Mouse (Mus musculus) midbrain, embryonic 11.5 days (tissue): Measurements from ENCODE around the gene Srrm1. TPM values are rescaled to one million over a fixed set of nuclear protein-coding genes. Genes with fewer than 3 reads are reported as not detected.
A peak's percentile ranks its signal among the peaks of the same experiment; 100 is the strongest.

Experiments
- ATAC-seq: fragments of 200-750 bp; cut with Nextera tagmentation; 2 replicates; pipeline ENCODE4 v1.8.0; 2017; ENCODE audit warnings: moderate TSS enrichment, moderate library complexity; ENCODE audit not compliant: low FRiP score
- DNase-seq: peaks from one replicate; pipeline ENCODE4 v3.0.0; 2015; ENCODE audit warnings: low spot score; ENCODE audit errors: missing footprints
- H3K27ac ChIP-seq: fragments of 300-500 bp; sonication (generic); 2 replicates; pipeline ENCODE4 v1.5.1; 2014; ENCODE audit warnings: low read depth, low read length
- H3K27me3 ChIP-seq: fragments of 300-500 bp; sonication (generic); 2 replicates; pipeline ENCODE4 v1.6.1; 2014; ENCODE audit warnings: mild to moderate bottlenecking, low read length, moderate library complexity, mixed read lengths; ENCODE audit not compliant: control insufficient read depth, insufficient read depth
- H3K36me3 ChIP-seq: fragments of 300-500 bp; sonication (generic); 2 replicates; pipeline ENCODE4 v1.6.1; 2014; ENCODE audit warnings: mild to moderate bottlenecking, low read length, moderate library complexity, mixed read lengths; ENCODE audit not compliant: control insufficient read depth, insufficient read depth
- H3K4me1 ChIP-seq: fragments of 300-500 bp; sonication (generic); 2 replicates; pipeline ENCODE4 v1.6.1; 2014; ENCODE audit warnings: low read length; ENCODE audit not compliant: control insufficient read depth, insufficient read depth
- H3K4me2 ChIP-seq: fragments of 300-500 bp; sonication (generic); 2 replicates; pipeline ENCODE4 v1.6.1; 2014; ENCODE audit warnings: mild to moderate bottlenecking, moderate library complexity
- H3K4me3 ChIP-seq: fragments of 300-500 bp; sonication (generic); 2 replicates; pipeline ENCODE4 v1.5.1; 2014; ENCODE audit warnings: low read depth, low read length
- H3K9ac ChIP-seq: fragments of 300-500 bp; sonication (generic); 2 replicates; pipeline ENCODE4 v1.6.1; 2014; ENCODE audit warnings: low read length
- H3K9me3 ChIP-seq: fragments of 300-500 bp; sonication (generic); 2 replicates; pipeline ENCODE4 v1.6.1; 2016; ENCODE audit warnings: low read length; ENCODE audit not compliant: control insufficient read depth
- WGBS: fragments of 180-500 bp; shearing (Covaris S2); extraction: QIAGEN DNeasy Blood & Tissue Kit; methylation state at CpG from one replicate; pipeline ENCODE4 v1.1.7; 2014; 5-methylcytosine and 5-hydroxymethylcytosine counted together
- polyA plus RNA-seq: library from polyadenylated mRNA; unstranded; fragments of >200 nt; fragmentation: Nextera tagmentation; extraction: Ambion mirVana; gene quantifications from 2 replicates; pipeline ENCODE4 v1.2.1, GENCODE M21; 2014

Gene Srrm1
- polyA plus RNA-seq, 1 experiment from 2014 or later: 225 TPM

GRCm38 (mm10) chr4:135391014-135391413, 37.9 kb upstream of the Srrm1 start:
- Histone ChIP-seq H3K27me3 (no peaks in the 10 kb centered on the region), H3K4me1 (no peaks in the 10 kb centered on the region), H3K27ac (no peak overlapping the region), H3K9ac (no peak overlapping the region), H3K4me3 (no peak overlapping the region), H3K36me3 (no peaks in the 10 kb centered on the region), H3K9me3 (no peaks in the 10 kb centered on the region), H3K4me2 (no peak overlapping the region)
- DNase-seq: no peak
- whole genome bisulfite sequencing: 76% methylated on average over 6 of the region's 6 CpGs
- no peak for ATAC-seq

- H3K36me3 ChIP-seq: no peaks in the 10 kb centered on the region
- no peak overlapping the region for H3K9ac ChIP-seq
- 65% methylated on average over 10 of the region's 10 CpGs for WGBS
- H3K9me3 ChIP-seq: no peaks in the 10 kb centered on the region
- H3K27ac ChIP-seq: no peak overlapping the region
- no peaks in the 10 kb centered on the region for H3K4me1 ChIP-seq
- H3K4me2 ChIP-seq: no peak overlapping the region
- DNase-seq: no peak
- ATAC-seq: no peak
- H3K27me3 ChIP-seq: no peaks in the 10 kb centered on the region
- H3K4me3 ChIP-seq: no peak overlapping the region
Observed at GRCm38 (mm10) chr4:135385614-135386013, 32.5 kb upstream of the Srrm1 start.

GRCm38 (mm10) chr4:135382316-135382715, 29.2 kb upstream of the Srrm1 start:
- no peak overlapping the region for H3K4me2 ChIP-seq
- DNase-seq: peak; percentile 98
- no peaks in the 10 kb centered on the region for H3K36me3 ChIP-seq
- no peak for ATAC-seq
- H3K4me1 ChIP-seq: no peaks in the 10 kb centered on the region
- no peak overlapping the region for H3K4me3 ChIP-seq
- no peak overlapping the region for H3K9ac ChIP-seq
- no peaks in the 10 kb centered on the region for H3K9me3 ChIP-seq
- H3K27ac ChIP-seq: no peak overlapping the region
- no peaks in the 10 kb centered on the region for H3K27me3 ChIP-seq
- WGBS: 4% methylated on average over 14 of the region's 14 CpGs

- H3K9me3 ChIP-seq: no peaks in the 10 kb centered on the region
- H3K4me1 ChIP-seq: no peaks in the 10 kb centered on the region
- no peak overlapping the region for H3K4me3 ChIP-seq
- H3K9ac ChIP-seq: no peak overlapping the region
- no peaks in the 10 kb centered on the region for H3K27me3 ChIP-seq
- DNase-seq (no peak), ATAC-seq (no peak)
- H3K36me3 ChIP-seq: no peaks in the 10 kb centered on the region
- no peak overlapping the region for H3K4me2 ChIP-seq
- no peak overlapping the region for H3K27ac ChIP-seq
- WGBS: 49% methylated on average over 8 of the region's 8 CpGs
Observed at GRCm38 (mm10) chr4:135381355-135381754, 28.2 kb upstream of the Srrm1 start.

- no peaks in the 10 kb centered on the region for H3K4me1 ChIP-seq
- no peaks in the 10 kb centered on the region for H3K36me3 ChIP-seq
- no peaks in the 10 kb centered on the region for H3K9me3 ChIP-seq
- 86% methylated on average over 11 of the region's 11 CpGs for WGBS
- DNase-seq (no peak), ATAC-seq (no peak)
- no peaks in the 10 kb centered on the region for H3K27me3 ChIP-seq
- H3K9ac ChIP-seq: no peak overlapping the region
- H3K4me3 ChIP-seq: no peak overlapping the region
- H3K27ac ChIP-seq: no peak overlapping the region
- no peak overlapping the region for H3K4me2 ChIP-seq
Observed at GRCm38 (mm10) chr4:135377241-135377640, 24.1 kb upstream of the Srrm1 start.

- Histone ChIP-seq H3K27ac (no peak overlapping the region), H3K36me3 (no peaks in the 10 kb centered on the region), H3K4me2 (no peak overlapping the region), H3K9ac (no peak overlapping the region), H3K27me3 (no peaks in the 10 kb centered on the region), H3K9me3 (no peaks in the 10 kb centered on the region), H3K4me1 (no peaks in the 10 kb centered on the region), H3K4me3 (no peak overlapping the region)
- ATAC-seq (no peak), DNase-seq (no peak)
- WGBS: 61% methylated on average over 3 of the region's 3 CpGs
Observed at GRCm38 (mm10) chr4:135375444-135375843, 22.3 kb upstream of the Srrm1 start.

- Histone ChIP-seq H3K9ac (no peak overlapping the region), H3K36me3 (no peaks in the 10 kb centered on the region), H3K9me3 (no peaks in the 10 kb centered on the region), H3K27me3 (no peaks in the 10 kb centered on the region), H3K4me1 (no peaks in the 10 kb centered on the region), H3K4me3 (no peak overlapping the region), H3K4me2 (no peak overlapping the region), H3K27ac (no peak overlapping the region)
- DNase-seq (peak; percentile 84), ATAC-seq (no peak)
- 84% methylated on average over 5 of the region's 5 CpGs for WGBS
Observed at GRCm38 (mm10) chr4:135373299-135373698, 20.2 kb upstream of the Srrm1 start.

GRCm38 (mm10) chr4:135370372-135370771, 17.3 kb upstream of the Srrm1 start:
- ATAC-seq (no peak), DNase-seq (no peak)
- no peaks in the 10 kb centered on the region for H3K27me3 ChIP-seq
- no peak overlapping the region for H3K4me3 ChIP-seq
- 73% methylated on average over 11 of the region's 11 CpGs for WGBS
- H3K9ac ChIP-seq: no peak overlapping the region
- H3K4me1 ChIP-seq: no peaks in the 10 kb centered on the region
- H3K4me2 ChIP-seq: no peak overlapping the region
- H3K9me3 ChIP-seq: no peaks in the 10 kb centered on the region
- H3K36me3 ChIP-seq: no peaks in the 10 kb centered on the region
- no peak overlapping the region for H3K27ac ChIP-seq

GRCm38 (mm10) chr4:135362828-135363227, 9.7 kb upstream of the Srrm1 start:
- H3K9ac ChIP-seq: no peak overlapping the region
- H3K4me3 ChIP-seq: no peak overlapping the region
- no peak overlapping the region for H3K4me2 ChIP-seq
- no peak for DNase-seq
- no peaks in the 10 kb centered on the region for H3K9me3 ChIP-seq
- H3K27ac ChIP-seq: no peak overlapping the region
- H3K4me1 ChIP-seq: no peaks in the 10 kb centered on the region
- no peak for ATAC-seq
- H3K36me3 ChIP-seq: no peaks in the 10 kb centered on the region
- no peaks in the 10 kb centered on the region for H3K27me3 ChIP-seq
- 36% methylated on average over 6 of the region's 6 CpGs for WGBS

- no peak for DNase-seq
- Histone ChIP-seq H3K36me3 (no peaks in the 10 kb centered on the region), H3K4me2 (no peak overlapping the region), H3K27me3 (no peaks in the 10 kb centered on the region), H3K4me3 (no peak overlapping the region), H3K4me1 (no peaks in the 10 kb centered on the region), H3K9ac (no peak overlapping the region), H3K9me3 (no peaks in the 10 kb centered on the region), H3K27ac (no peak overlapping the region)
- WGBS: 89% methylated on average over 12 of the region's 12 CpGs
- ATAC-seq: no peak
Observed at GRCm38 (mm10) chr4:135361722-135362121, 8.6 kb upstream of the Srrm1 start.
